Mouse (Mus musculus) erythroid progenitor cell, adult 5-6 weeks (primary cell): ENCODE measurements at regions not wholly inside any gene's neighbourhood (a gene's known extent, or its start where the extent isn't known, plus 50 kb on each side); places are given as distances from the start of the nearest gene placed in this dataset.
"Not testable (repeated sequence)": the region's sequence is repeated elsewhere in the genome, so short reads cannot be mapped to it uniquely, and the experiment has no call there.

ENCODE experiments used
- ATAC-seq: replicated peaks from 2 replicates; pipeline ENCODE4 v1.8.0; 2016; ENCODE audit warnings: moderate number of reproducible peaks, mild to moderate bottlenecking, moderate TSS enrichment, inconsistent platforms; ENCODE audit not compliant: poor library complexity, low FRiP score, severe bottlenecking

DNA sequence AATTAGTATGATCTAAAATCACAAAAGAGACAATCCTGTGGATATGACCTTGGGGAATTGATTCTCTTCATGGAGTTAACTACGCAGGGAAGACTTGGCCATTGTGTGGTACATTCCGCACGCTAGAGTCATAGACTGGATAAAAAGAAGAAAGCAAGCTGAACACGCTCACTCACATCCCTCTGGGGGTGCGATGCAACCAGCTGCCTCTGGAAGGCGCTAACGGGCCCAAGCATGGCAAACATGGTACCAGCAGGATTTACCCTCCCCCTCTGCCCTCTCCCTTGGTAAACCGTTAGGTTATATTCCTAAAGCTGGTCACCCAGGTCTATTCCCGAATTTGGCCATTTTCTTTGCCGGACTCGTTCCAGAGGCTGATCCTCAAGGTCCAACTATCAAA, 102.2 kb upstream of the Dazl start:
- ATAC-seq: no peak

DNA sequence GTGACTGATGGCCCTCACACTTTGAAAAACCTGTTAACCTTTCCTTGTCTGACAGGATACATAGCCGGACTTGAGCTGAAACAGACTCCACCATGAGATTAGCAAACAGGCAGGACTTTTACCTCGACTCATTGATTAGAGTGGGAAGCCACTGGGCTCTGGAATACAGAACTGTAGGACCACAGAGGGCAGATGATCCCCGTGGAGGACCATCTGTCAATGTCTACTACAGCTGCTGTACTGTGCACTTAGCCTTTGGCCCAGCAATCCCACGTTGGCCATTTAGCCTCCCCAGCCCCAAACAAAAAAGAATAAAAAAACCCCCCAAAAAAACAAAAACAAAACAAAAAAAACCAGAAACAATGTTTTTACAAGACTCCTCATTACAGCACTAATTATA, 103.9 kb upstream of the Dazl start:
- no peak for ATAC-seq

DNA sequence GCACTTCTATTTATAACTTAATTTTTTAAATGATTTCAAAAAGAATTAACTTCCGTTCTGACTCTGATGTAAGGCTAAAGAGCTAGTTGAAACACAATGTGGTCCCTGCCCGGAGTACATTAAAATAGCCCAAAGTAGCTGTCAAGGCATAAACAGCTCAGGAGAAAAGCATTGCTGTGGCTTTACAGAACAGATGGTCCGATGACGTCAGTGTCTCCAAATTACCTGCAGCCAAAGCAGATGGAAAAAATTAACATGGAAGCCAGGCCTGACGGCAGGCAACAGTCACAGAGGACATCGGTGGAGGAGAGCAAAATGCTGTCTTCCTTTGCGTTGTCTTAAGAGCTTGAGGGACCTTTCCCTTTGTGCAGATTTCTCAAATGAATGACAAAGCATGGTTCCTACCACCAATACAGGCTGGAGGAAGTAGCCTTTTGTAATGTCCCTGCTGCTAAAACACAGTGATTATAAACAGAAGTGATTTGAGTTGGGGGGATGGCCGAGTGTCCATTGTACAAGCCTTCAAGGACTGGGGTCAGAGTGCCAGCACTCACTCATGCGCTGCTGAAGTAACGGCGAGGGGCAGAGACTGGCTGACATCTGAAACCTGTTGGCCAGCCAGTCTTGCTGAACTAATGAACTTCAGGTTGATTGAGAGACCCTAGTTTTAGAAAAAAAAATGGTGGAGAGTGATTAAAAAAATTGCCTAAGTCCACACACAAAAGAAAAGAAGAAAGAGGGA, 101.8 kb upstream of the Plcl2 start:
- ATAC-seq: no peak

DNA sequence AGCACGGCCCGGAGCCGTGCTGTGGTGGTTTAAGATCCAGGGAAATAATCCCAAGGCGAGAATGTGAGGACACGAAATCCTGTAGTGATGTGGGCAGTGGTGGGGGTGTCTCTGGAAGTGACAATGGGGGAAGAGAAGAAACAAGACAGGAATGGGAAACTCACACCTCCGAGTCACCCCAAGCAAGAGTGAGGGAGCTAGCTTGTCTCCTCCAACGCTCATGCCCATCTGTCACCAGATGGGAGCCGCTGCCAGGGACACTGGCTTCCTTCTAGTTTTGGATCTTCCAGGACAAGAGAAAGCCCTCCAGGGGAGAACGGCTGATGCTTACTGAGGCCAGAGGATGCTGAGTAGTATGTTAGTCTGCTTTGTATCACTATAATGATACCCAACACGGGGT, 100.6 kb upstream of the Plcl2 start:
- ATAC-seq: no peak

DNA sequence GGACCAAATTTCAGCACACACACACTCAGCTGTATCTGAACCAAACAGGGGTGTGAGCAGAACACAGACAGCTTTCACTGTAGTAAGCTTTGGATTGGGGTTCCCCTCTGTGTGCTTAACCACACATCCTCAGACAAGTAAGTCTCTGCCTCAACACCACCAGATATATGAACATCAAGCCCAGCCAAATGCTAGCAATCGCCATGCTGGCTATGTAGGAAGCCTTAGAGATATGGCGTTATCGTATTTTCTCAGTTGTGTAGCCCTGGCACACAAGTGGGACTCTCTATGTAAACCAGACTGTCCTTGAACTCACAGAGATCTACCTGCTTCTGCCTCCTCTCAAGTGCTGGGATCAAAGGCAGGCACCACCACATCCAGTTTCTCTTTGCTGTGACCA, 99.9 kb upstream of the Plcl2 start:
- no peak for ATAC-seq

DNA sequence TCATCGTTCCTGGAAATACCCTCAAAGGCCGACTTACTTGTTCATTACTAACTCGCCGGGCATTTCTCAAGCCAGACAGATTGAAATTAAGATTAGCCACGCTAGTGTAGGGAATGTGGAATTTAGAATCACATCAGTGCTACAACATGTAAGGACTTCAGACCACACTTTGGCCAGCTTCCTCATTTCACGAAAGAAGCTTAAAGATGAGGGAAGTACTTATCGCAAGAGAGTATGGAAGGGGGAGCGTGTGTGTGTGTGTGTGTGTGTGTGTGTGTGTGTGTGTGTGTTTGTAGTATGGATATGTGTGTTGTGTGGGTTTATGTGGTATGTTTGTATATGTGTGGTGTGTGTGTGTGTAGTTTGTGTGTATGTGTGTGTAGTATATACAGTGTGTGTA, 99.3 kb upstream of the Plcl2 start:
- no peak for ATAC-seq

DNA sequence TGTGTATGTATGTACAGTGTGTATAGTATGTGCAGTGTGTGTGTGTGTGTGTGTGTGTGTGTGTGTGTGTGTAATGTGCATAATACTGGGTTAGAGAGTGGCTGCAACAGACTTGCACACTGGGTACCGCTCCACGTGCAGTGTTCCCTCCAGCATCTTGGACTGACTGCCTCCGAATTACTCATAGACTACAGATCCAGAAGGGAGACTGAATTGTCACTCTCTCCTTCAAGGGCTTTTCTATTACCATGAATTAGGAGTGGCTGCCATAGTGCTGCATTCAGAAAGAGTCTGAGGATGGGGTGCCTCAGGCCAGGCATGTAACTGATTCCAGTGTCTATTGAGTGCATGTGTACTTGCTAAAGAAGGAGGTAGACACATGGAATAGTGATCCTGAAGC, 98.9 kb upstream of the Plcl2 start:
- ATAC-seq: no peak

DNA sequence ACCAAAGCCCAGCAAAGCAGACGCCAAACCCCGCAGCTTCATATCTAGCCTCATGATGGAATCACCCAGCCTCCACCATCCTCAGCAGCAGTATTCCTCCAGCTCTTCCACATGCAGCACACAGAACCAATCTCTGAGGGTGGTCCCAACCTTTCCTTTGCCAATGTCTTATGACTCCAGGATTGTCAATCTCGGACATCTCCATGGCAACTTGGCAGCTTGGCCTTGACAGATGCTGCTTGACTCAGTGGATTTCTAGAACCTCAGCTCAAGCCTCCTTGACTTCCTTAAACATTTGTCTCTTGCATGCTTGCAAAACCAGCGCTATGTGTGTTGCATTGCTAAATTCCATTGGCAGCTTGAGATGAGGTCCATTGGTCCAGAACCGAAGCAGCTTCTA, 96.8 kb upstream of the Plcl2 start:
- ATAC-seq: no peak

DNA sequence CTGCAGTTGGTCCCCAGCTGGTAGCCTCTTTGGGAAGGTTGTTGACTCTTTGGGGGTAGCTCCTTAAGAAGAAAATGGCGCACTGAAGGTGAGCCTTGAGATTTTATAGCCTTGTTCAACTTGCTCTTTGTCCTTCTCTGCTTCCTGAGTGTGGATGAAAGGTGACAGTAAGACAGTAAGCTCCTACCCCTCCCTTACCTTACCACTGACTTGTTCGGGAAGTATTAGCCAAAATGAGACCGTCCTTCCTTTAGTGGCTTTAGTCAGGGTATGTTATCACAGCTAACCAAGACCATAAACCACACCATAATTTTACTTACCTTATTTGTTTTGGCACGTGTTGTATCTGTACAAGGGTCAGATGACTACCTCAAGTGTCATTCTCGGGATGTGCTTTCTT, 95.3 kb upstream of the Plcl2 start:
- no peak for ATAC-seq

DNA sequence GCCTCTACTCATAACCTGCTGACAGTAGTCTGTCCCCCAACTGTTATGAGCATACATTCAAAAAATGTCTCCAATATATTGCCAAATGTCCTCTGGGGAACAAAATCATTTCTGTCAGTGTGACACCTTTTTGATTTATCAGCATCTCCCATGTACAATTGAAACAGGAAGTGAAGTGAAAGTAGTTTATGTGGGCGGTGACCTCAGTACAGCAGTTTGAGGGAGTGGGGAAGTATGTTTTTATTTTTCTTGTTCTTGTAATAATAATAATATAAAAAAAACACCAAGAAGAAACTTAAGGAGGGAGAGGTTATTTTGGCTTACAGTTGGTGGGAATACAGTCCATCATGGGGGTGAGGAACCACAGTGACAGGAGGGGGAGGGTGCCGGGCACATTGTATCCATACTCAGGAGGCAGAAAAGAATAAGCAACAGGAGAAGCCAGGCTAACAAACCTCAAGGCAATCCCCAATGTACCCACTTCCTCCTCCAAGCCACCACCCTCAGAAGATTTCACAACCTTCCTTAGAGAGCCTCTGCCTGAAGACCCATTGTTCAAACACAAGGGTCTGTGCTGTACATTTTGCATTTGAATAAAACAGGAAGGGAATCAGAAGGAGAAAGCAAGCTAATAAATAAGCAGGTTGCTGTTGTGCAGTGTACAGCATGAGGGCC, 93.7 kb upstream of the Plcl2 start:
- ATAC-seq: no peak

DNA sequence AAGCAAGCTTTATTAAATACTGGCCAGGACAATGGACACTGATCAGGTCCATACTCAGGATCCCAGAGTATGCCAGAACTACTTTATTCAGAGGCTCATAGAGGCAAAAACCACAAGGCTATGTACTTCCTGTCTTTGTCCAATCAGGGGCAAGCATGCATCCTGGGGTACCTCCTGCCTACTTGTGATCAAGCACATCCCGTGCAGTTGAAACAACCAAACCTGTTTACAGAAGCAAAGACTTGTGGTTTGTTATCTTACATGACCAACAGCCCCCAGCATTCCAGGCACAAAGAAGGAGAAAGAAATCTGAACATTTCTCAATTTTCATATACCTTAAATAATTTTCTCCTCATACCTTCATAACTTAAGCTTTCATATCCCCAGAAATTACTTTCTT, 93.1 kb upstream of the Plcl2 start:
- ATAC-seq: no peak

DNA sequence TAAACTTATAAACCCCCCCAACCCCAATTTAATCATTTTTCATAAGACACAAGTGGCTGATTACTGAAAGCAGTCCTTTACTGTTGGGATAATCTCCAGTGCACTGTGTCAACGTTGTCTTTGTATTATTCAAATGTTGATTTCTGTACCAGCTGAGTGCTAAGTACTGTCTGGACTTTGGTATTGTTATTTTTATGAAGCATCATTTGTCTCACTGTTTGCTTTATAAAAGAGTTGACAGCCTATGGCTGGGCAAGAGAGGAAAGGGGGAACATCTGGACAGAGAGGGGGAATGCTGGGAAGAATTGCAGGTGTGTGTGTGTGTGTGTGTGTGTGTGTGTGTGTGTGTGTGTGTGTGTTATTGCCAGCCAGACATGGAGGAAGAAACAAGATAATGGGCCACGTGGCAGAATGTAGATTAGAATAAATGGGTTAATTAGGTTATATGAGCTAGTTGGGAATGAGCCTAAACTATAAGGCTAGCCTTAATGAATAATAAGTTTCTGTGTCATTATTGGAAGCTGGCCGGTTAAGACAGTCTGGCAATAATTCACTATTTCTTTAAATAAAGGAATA, 92.6 kb upstream of the Plcl2 start:
- ATAC-seq: no peak

DNA sequence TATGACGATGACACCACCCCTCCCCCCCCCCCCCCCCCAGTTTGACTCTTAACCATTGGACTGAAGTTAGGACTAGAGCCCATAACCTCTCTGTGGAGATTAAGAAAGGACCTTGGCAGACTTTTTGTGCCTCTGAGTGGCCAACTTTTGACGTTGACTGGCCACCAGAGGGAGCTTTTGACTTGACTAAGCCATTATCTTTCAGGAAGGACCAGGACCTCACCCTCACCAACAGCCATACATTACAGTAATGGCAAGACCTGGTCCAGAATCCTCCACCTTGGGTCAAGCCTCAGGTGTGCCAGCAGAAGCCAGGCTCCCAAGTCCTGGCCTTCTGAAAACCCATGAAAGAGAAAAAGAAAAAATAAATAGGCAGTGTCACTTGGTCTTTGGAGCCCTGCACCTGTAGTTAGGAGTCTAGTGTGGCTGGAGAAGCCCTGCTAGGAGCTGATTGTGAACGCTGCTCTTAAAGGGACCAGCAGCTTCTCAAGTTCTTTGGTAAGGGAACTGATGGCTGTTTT, 90.3 kb upstream of the Plcl2 start:
- peak; percentile 84 for ATAC-seq

DNA sequence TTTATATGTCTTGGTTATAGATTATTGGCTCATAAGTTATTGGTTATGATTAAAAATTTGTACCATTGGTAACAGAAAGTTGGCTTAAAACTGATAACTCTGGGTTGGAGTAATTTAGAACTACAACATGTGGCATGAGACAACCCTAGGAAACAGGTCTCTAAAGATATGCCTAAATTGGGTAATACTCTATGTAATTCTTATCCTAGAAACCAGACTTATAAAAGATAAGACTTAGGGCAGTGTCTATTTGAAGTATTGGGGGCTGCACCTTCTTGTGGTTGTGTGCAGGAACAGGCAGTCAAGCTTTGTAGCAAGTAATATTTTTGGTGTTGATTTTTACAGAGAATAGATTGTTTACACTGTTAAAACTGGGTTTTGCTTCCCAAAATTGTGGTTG, 89.7 kb upstream of the Plcl2 start:
- not testable (repeated sequence) for ATAC-seq

DNA sequence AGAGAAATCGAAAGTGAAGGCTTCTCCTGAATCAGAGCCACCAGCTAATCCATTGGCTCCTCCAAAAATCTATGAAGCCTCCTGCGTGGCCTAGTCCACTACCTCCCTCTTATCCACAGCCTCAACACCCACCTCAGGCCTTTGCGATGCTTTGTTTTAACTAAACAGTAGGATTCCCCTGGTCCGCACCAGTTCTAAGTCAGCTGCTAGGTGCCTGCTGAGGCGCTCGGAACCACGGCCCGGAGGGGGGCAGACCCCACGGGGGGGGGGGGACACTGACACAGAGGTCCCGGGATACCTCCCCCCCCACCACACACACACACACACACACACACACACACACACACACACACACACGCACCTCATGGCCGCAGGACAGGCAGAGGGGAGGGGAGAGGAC, 89.2 kb upstream of the Plcl2 start:
- peak; percentile 63 for ATAC-seq

DNA sequence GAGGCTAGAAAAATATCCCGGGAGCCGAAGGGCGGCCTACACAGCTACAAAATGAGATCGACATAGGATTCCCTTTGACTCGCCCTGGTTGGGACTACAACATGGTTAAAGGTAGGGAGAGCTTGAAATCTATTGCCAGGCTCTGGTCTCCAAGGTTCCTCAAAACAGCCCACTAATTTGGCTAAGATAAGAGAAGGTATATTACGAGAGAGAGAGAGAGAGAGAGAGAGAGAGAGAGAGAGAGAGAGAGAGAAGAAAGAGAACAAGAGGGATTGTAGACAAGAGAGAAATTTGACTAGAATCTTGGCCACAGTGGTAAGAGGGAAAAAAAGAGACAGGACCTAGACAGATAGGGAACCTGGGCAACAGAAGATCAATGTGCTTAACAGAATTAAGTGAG, 88.5 kb upstream of the Plcl2 start:
- ATAC-seq: no peak

DNA sequence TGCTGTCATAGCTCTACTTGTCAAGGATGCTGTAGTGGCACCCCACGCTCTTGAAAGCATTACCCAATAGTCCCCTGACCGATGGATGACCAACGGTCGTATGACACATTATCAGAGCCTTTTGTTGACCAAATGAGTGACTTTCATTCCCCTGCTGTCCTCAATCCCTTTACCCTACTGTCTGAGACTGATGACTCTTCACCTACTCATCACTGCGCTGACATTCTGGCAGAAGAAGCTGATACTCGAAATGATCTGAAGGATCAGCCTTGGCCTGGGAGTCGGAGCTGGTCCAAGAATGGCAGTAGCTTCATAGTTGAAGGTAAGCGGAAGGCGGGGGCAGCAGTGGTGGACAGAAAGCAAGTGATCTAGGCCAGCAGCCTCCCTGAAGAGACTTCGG, 87.7 kb upstream of the Plcl2 start:
- no peak for ATAC-seq

DNA sequence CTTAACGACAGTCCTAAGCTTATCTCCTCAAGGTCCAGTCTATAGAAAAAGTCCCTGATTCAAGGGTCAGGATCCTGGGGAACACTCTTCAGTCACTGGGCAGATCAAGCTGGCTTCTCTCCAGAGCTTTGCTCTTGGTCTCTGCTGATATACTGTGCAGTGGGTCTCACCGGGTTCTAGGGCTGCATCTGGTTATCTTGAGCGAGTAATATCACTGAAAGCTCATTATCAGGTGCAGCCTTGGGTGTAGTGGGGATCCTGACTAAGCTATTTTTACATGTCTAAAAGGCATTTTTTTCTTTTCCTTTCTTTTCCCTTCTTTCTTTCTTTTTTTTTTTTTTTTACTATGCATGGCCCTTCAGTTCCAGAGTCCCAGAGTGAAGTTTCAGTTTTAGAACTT, 84.1 kb upstream of the Plcl2 start:
- peak; percentile 97 for ATAC-seq

DNA sequence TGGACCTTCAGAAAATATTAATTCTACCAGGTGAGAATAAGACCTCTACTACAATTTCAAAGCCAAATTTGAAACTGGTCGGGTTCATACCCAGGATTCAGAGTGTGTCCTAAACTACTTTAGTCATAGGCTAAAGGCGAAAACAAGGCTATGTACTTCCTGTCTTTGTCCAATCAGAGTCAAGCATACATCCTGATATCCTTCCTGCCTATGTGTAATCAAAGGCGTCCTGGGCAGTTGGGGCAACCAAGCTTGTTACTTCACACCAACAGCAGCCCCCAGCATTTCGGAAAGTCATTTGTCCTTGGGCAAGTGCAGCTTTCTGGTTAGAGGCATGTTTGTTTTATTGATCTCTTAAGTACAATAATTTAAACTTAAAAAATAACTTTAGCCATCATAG, 83.7 kb upstream of the Plcl2 start:
- ATAC-seq: peak; percentile 70

DNA sequence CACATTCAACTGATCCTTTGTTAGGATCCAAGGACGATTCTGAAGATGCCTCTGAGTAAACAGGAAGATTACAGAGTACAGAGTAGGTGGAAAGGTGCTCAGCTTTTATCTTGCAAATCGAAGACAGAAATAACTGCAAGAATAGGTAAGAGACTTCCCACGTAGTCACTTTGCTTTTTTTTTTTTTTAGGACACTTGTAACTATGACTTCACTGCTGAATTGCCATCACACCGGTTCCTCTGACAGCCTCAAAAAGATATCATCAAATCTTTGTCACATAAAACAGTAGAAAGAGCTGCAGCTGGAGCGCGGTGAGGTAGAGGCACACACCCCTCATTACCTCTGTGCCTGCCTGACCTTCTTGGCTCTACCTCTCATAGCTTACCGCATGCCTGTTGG, 83.1 kb upstream of the Plcl2 start:
- no peak for ATAC-seq

DNA sequence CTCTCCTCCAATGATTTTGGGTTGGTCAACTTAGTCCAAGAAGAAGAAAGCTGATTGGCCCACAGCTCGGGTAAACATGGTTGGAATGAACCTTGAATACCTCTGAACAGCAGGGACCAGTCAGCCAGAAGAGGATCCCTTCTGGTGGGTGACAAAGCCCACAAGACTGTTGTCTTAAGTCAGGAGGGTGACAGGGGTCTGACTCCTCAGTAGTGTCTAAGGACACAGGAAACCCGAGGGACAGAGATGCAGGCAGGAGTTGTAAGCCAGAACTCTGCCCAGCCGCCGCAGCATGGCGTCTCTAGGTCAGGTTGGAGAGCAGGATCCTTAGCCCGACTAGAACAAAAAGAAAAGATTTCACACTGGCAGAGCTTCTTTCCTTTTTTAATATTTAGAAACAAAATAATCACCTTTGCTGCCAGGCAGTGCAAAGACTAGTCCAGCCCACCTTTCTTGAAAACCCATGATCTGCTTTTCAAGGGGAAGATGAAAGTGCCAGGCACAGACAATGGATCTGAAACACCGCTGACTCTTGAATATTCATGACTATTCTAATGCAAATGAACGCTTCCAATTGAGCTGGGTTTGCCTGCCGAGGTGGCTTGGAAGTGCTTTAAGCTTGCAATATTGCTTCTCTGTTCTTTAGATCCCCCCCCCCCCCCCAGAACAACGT, 81.7 kb upstream of the Plcl2 start:
- ATAC-seq: no peak
